Mouse (Mus musculus): Measurements from ENCODE around the gene Gm3029. TPM values are rescaled to one million over a fixed set of nuclear protein-coding genes. Genes with fewer than 3 reads are reported as not detected.
"Not testable (repeated sequence)": the region's sequence is repeated elsewhere in the genome, so short reads cannot be mapped to it uniquely, and the experiment has no call there.

Gene Gm3029
- not detected for total RNA-seq (2021)
- long read RNA-seq, experiment 1: 0 reads
- long read RNA-seq, experiment 2: 0 reads

GRCm38 (mm10) chr14:3931456-3931855 is at the start of gene Gm3029:
TSS of gene Gm3029 (plus strand) at chr14:3931756.
- not testable (repeated sequence) for DNase-seq (ENCODE audit: low spot score in 2 of 2)

GRCm38 (mm10) chr14:3883872-3884271 is 47.7 kb upstream of the Gm3029 start, which contains the start of gene Gm2916:
TSS of gene Gm2916 (plus strand) at chr14:3884172.
- DNase-seq (ENCODE audit: low spot score in 2 of 2): not testable (repeated sequence)

- DNase-seq (ENCODE audit: low spot score in 2 of 2): not testable (repeated sequence)
These were observed 31.7 kb downstream of the Gm3029 start, which contains the start of gene Gm3095 for GRCm38 (mm10) chr14:3963247-3963646. TSS of gene Gm3095 (plus strand) at chr14:3963547.

Other genes with a start within 250 kb of the Gm3029 start
- gene Gm3043, start 243.0 kb upstream of the Gm3029 start, total RNA-seq (2021): not detected
- gene Gm3002, start 121.7 kb upstream of the Gm3029 start, total RNA-seq (2021): not detected
- gene Gm3033, start 85.5 kb upstream of the Gm3029 start, total RNA-seq (2021): not detected
- not detected for gene Gm2916, start 47.6 kb upstream of the Gm3029 start, total RNA-seq (2021)
- not detected for gene Gm3095, start 31.8 kb downstream of the Gm3029 start, total RNA-seq (2021)
- gene Gm3099, start 66.6 kb downstream of the Gm3029 start, total RNA-seq (2021): not detected
- under 1 TPM in 1 of 2 experiments, not detected in 1; 0.40 TPM for gene Gm5796, start 92.2 kb downstream of the Gm3029 start, total RNA-seq (2021)
- not detected for gene Gm3115, start 152.4 kb downstream of the Gm3029 start, total RNA-seq (2021)
- under 1 TPM; 0.32 to 0.36 TPM for gene Gm8108, start 178.8 kb downstream of the Gm3029 start, total RNA-seq (2021)
- not detected for gene Gm3127, start 233.3 kb downstream of the Gm3029 start, total RNA-seq (2021)